Mouse (Mus musculus) urinary bladder, postnatal 4 days (tissue): Measurements from ENCODE around the gene Sppl2a.
"Not testable (repeated sequence)": the region's sequence is repeated elsewhere in the genome, so short reads cannot be mapped to it uniquely, and the experiment has no call there.

ENCODE experiments used
- DNase-seq, 2 experiments: peaks; one replicate each; pipeline ENCODE4 v3.0.0; 2021 to 2022; ENCODE audit warnings: low spot score in 2 of 2

Gene Sppl2a

DNA sequence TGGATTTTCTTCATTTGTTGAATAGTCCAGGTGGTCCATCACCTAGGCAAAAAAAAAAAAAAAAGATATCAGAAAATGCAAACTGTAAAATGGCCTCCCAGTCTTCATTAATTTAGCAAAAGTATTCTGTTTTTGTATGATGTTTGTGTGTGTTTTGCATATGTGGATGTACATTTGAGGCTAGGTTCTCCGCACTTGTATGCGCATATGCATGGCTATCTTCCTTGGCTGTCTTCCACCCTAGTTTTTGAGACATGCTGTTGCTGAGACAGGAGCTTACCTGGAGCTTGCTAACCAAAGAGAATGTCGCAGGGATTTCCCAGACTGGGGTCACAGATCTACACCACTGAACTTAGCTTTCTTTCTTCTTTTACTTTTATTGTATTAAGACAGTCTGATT, 38.8 kb downstream of the Sppl2a start:
- DNase-seq: no peak

DNA sequence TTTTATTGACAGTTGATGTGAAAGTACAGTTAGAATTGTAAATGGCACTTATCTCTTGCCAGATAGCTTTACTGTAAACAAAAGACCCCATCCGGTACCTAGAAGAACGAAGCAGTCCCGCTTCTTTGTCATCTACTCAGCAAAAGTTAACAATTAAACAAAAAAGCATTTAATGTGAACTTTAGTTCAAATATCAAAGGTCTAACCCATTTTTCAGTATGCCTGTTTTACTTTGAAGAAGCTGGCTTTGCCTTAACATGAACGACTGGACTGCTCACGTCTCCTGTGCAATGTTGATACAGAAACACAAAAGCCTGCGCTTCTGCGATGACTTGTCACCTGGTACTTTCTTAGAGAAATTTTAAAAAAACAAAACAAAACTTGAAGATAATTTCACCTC, 40.7 kb downstream of the Sppl2a start:
- DNase-seq: no peak

DNA sequence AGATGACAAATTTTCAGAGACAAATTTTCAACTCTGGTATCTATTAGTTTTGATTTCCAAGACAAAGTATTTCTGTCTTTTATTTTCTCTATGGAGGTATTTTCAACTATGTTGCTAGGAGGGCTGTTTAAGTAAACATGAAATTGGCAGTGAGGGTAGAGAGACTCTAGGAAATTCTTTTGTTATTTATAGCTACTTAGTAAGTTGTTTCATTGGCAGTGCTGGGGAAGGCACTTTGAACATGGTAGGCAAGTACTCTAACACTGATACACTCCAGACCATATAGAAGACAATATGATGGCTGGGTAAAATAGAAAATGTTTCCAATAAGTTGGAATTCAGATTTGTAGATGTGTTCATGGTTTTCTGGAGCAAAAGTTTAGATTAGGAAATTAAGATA, 41.3 kb downstream of the Sppl2a start:
- DNase-seq: no peak

DNA sequence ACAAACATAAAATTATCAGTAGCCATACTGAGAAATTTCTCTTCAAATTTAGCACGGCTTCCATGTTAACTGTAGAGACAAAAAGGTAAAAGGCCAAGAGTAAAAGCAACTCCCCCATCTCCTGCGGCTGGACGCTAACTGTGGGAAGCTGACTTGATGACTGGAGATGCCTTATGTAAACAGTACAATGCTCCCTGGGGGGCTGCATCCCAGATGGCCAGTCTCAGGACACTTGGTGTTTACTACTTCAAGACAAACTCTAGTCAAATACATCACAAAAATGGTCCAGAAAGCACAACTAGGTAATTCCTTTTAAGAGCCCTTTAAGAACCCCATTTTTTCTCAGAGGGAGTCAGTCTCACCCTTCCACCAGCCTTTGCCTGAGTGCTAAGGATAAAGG, 45.9 kb downstream of the Sppl2a start:
- no peak for DNase-seq

DNA sequence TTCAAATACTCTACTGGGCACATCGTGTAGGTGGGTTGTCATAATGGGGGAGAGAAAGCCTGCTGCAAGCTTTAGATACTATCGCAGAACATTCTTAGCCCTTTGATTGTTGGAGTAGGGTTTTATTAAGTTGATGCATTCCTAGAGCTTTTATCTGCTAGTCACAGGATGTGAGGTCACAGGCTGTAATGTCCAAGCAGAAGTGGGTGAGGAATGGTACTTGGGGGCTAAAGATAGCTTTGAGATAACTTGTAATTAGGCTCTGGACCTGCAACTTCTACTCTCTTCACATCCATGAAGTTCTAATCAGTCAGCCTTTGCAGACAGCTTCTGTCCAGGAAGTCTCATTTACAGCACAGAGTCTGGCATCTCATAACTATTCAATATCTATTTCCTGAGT, 47.2 kb downstream of the Sppl2a start:
- DNase-seq: no peak

DNA sequence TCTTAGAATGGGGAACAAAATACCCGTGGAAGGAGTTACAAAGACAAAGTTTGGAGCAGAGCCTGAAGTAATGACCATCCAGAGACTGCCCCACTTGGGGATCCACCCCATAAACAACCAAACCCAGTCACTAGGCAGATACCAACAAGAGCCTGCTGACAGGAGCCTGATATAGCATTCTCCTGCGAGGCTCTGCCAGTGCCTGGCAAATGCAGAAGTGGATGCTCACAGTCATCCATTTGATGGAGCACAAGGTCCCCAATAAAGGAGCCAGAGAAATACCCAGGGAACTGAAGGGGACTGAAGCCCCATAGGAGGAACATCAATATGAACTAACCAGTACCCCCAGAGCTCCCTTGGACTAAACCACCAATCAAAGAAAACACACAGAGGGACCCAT, 50.3 kb downstream of the Sppl2a start:
- DNase-seq: not testable (repeated sequence)

DNA sequence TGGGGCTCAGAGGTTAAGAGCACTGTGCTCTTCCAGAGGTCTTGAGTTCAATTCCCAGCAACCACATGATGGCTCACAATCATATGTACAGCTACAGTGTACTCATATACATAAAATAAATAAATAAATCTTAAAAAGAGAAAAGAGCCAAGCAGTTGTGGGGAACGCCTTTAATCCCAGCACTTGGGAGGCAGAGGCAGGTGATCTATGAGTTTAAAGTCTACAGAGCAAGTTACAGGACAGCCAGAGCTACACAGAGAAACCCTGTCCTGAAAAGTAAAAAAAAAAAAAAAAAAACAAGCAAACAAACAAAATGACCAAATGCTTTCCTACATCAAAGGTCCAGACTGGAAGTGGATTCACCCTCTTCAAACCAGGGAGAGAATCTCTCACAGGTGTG, 55.0 kb downstream of the Sppl2a start:
- no peak for DNase-seq

DNA sequence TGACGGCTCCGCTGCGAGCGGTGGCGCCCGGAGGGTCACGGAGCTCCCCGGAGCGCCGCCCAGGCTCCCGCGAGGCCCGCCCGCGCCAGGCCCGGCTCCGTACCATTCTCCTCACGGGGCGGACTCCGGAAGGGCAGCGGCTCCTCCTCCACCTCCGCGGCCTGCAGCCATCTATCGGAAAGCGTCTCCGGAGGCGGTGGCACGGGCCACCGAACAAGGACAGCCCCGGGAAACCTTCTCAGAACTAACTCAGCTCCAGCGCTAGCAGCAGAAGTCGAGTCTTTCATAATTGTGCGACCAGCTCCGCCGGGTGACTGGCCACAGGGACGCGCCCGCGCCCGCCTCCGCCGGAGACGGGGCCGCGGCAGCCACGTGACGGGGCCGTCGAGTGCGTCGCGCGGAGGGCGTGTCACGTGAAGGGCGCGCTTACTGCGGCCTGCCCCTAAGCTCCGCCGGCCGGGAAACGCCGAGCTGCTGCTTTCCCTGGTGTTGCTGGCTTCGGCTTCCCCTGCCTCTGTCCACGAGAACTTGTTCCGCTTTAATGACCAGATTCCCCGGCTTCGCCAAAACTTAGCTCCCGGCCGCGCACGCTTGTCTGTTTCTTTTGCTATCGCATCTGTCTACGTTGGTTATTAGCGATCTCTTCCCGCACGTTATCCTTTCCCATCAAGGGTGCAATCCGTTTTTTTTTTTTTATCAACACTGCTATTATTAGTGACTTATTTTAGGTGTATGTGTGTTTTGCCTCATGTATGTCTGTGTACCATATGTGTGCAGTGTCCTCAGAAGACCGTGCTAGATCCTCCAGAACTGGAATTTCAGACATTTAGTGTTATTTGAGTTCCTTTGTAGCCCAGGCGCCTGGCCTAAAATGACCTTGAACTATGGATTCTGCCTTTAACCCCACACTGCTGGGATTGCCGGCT, 56.9 kb downstream of the Sppl2a start, which contains the start of gene Trpm7:
Trpm7 (minus strand) TSS at position 360 of the 926 bp plus-strand sequence.
- DNase-seq: peak; percentile 90 to 92

DNA sequence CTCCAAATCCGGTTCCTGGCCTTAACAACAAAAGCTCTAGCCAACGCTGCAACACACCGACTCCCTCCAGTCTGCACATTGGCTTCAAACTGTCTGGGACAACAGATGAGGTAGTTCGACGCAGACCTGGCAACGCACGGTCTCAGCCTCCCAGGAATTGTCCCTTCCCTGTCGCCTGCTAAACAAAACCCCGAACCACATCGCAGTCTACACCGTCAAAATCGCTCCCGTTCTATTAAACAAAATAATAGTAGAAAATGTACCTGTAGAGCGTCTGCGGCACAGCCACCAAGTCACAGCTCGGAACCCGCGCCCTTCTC, 57.6 kb downstream of the Sppl2a start:
- DNase-seq: peak in 1 of 2 experiments; percentile 22

DNA sequence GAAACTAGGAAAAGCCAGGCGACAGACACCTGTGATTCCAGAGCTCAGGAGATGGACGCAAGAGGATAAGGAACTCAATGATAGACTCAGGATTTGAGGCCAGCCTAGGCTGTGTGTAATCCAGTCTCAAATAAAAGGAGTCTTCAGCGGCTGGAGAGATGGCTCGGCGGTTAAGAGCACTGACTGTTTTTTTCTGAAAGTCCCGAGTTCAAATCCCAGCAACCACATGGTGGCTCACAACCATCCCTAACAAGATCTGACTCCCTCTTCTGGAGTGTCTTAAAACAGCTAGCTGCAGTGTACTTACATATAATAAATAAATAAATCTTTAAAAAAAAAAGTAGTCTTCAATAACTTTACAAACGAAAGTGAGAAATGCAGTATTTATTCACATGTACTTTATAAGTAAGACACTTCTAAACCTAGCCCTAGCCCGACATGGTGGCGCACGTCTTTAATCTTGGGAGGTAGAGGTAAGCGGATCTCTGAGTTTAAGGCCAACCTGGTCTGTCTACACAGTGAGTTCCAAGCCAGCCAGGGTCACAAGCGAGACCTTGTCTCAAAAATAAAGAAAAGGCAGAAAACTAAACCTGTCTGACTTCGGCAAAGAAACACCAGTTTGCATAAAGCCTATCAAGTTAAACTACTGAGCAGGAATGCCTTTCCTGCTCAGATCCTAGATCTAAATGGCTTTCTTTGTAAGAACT, 58.1 kb downstream of the Sppl2a start:
- DNase-seq: no peak

DNA sequence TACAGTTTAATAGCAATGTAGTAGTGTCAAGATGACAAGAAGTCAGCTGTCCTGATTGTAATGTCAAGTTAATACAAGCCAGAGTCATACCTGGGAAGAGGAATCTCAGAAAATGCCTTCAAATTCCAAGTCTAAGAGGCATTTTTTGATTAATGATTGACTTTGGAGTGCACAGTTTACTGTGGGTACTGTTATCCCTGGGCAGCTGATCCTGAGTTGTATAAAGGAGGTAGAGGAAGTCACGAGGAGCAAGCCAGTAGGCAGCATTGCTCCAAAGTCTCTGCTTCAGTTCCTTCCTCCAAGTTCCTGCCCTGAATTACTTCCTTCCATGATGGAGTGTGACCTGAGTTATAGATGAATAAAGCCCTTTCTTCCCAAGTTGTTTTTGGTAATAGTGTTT, 66.7 kb downstream of the Sppl2a start:
- DNase-seq: no peak

DNA sequence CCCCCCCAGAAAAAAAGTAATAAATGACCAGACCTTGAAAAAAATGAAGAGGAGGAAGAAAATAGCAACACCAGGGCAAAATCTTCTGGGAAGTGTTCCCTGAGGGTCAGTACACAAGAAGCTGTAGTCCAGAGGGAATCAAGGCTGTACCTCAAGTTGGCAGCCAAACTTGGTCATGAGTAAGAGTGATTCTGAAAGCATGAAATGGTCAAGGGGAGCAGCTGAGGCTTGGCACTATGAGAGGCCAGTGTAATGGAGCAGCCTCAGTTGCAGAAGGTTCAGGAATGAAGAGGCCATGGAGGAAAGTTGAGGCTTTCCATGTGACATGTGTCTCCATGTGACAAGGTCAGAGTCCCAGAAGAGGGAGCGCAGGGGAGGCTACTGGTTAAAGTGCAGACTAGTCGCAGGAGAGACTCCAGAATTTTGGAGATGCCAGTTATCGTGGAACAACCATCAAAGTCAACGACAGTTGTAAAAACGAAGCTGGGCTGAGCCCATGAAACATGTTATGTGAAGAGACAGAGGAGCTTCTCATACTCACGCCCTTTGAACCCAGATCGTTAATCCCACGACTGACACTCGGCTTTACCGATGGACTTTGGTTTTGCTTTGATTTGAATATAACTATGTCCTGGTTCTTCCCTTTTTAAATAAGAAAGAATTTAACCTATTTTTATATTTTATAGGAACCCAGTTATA, 67.4 kb downstream of the Sppl2a start:
- no peak for DNase-seq

DNA sequence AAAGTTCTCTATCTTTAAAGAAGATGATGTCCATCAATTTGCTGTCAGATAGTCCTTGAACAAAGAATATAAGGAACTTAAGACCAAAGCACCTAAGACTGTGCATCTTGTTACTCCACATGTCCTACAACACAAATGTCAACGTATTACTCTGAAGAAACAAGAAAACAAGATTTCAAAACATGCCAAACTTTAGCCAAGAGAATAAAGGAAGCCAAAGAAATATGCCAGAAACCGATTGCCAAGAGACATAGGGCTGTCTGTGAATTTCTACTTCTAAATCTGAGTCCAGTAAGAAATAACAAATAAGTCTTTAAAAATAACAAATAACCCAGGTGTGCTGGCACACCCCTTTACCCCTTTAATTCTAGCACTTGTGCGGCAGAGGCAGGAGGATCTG, 68.0 kb downstream of the Sppl2a start:
- DNase-seq: no peak

DNA sequence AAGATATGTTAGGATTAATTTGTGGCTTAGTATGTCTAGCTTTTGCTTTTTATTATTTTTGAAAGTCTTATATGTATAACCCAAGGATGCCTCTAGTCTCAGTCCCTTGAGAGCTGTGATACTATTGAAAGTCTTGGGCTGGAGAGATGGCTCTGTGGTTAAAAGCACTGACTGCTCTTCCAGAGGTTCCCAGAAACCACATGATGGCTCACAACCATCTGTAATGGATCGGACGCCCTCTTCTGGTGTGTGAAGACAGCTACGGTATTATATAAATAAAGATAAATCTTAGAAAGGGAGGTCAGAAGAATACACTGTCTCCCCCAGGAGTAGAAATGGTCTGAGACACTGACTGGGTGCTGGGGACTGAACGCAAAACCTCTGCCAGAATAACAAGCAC, 88.3 kb downstream of the Sppl2a start:
- no peak for DNase-seq
